Mouse (Mus musculus): Measurements from ENCODE around the gene N4bp2l1. TPM values are rescaled to one million over a fixed set of nuclear protein-coding genes. Genes with fewer than 3 reads are reported as not detected.
"Not testable (repeated sequence)": the region's sequence is repeated elsewhere in the genome, so short reads cannot be mapped to it uniquely, and the experiment has no call there.

Gene N4bp2l1
- 2.8 and 3.5 TPM in 2 replicates for polyA plus RNA-seq (2014; fragmentation: Nextera tagmentation; extraction: Ambion mirVana)

GRCm38 (mm10) chr5:150597088-150597487 lies at the start of gene N4bp2l1:
Gene N4bp2l1, minus strand, starts transcription at chr5:150597188.
- no peak within 1 kb of the TSS for H3K27ac ChIP-seq (ENCODE audit: low read depth, low read length)
- no peak within 1 kb of the TSS for H3K4me2 ChIP-seq
- peaks cover 27% of the 10 kb centered on the region for H3K27me3 ChIP-seq (ENCODE audit: control insufficient read depth, insufficient read depth, low read length)
- H3K4me1 ChIP-seq (ENCODE audit: control insufficient read depth, insufficient read depth, low read length), result peaks cover 5% of the 10 kb centered on the region; the same call in 1 of the 2 replicates
- ATAC-seq (ENCODE audit: low FRiP score) (no peak), DNase-seq (ENCODE audit: low spot score, missing footprints) (no peak)
- no peak within 1 kb of the TSS for H3K4me3 ChIP-seq (ENCODE audit: low read depth, low read length)
- WGBS, result 89% methylated on average over 7 of the region's 7 CpGs
- H3K9me3 ChIP-seq (ENCODE audit: control insufficient read depth, low read length), result no peaks in the 10 kb centered on the region
- no peak within 1 kb of the TSS for H3K9ac ChIP-seq (ENCODE audit: low read length)
- no peaks in the 10 kb centered on the region for H3K36me3 ChIP-seq (ENCODE audit: control insufficient read depth, insufficient read depth, low read length)

- 94% methylated on average over 4 of the region's 4 CpGs for WGBS
- Histone ChIP-seq H3K4me2 (no peak overlapping the region), H3K27me3 (ENCODE audit: control insufficient read depth, insufficient read depth, low read length) (no peaks in the 10 kb centered on the region), H3K9ac (ENCODE audit: low read length) (no peak overlapping the region), H3K27ac (ENCODE audit: low read depth, low read length) (no peak overlapping the region), H3K36me3 (ENCODE audit: control insufficient read depth, insufficient read depth, low read length) (peaks cover 7% of the 10 kb centered on the region), H3K4me3 (ENCODE audit: low read depth, low read length) (no peak overlapping the region), H3K4me1 (ENCODE audit: control insufficient read depth, insufficient read depth, low read length) (no peaks in the 10 kb centered on the region), H3K9me3 (ENCODE audit: control insufficient read depth, low read length) (no peaks in the 10 kb centered on the region)
- ATAC-seq (ENCODE audit: low FRiP score) (no peak), DNase-seq (ENCODE audit: low spot score, missing footprints) (no peak)
These were observed 47.9 kb upstream of the N4bp2l1 start for GRCm38 (mm10) chr5:150644926-150645325.

- H3K36me3 ChIP-seq (ENCODE audit: control insufficient read depth, insufficient read depth, low read length); ATAC-seq (ENCODE audit: low FRiP score); DNase-seq (ENCODE audit: low spot score, missing footprints); H3K4me2 ChIP-seq; H3K9me3 ChIP-seq (ENCODE audit: control insufficient read depth, low read length); H3K9ac ChIP-seq (ENCODE audit: low read length); H3K27ac ChIP-seq (ENCODE audit: low read depth, low read length); H3K27me3 ChIP-seq (ENCODE audit: control insufficient read depth, insufficient read depth, low read length); H3K4me3 ChIP-seq (ENCODE audit: low read depth, low read length); H3K4me1 ChIP-seq (ENCODE audit: control insufficient read depth, insufficient read depth, low read length): not testable (repeated sequence)
- WGBS, result 98% methylated on average over 4 of the region's 4 CpGs
These were observed 46.4 kb upstream of the N4bp2l1 start for GRCm38 (mm10) chr5:150643390-150643789.

- Histone ChIP-seq H3K4me2 (no peak overlapping the region), H3K36me3 (ENCODE audit: control insufficient read depth, insufficient read depth, low read length) (peaks cover 4% of the 10 kb centered on the region), H3K4me1 (ENCODE audit: control insufficient read depth, insufficient read depth, low read length) (no peaks in the 10 kb centered on the region), H3K27ac (ENCODE audit: low read depth, low read length) (no peak overlapping the region), H3K9me3 (ENCODE audit: control insufficient read depth, low read length) (no peaks in the 10 kb centered on the region), H3K27me3 (ENCODE audit: control insufficient read depth, insufficient read depth, low read length) (no peaks in the 10 kb centered on the region), H3K4me3 (ENCODE audit: low read depth, low read length) (no peak overlapping the region), H3K9ac (ENCODE audit: low read length) (no peak overlapping the region)
- no peak for DNase-seq (ENCODE audit: low spot score, missing footprints)
- 93% methylated on average over 3 of the region's 3 CpGs for WGBS
- no peak for ATAC-seq (ENCODE audit: low FRiP score)
These were observed 44.5 kb upstream of the N4bp2l1 start for GRCm38 (mm10) chr5:150641440-150641839.

GRCm38 (mm10) chr5:150629692-150630091 lies 32.7 kb upstream of the N4bp2l1 start:
- Histone ChIP-seq H3K9ac (ENCODE audit: low read length) (no peak overlapping the region), H3K36me3 (ENCODE audit: control insufficient read depth, insufficient read depth, low read length) (no peaks in the 10 kb centered on the region), H3K4me1 (ENCODE audit: control insufficient read depth, insufficient read depth, low read length) (no peaks in the 10 kb centered on the region), H3K4me2 (no peak overlapping the region), H3K9me3 (ENCODE audit: control insufficient read depth, low read length) (no peaks in the 10 kb centered on the region), H3K4me3 (ENCODE audit: low read depth, low read length) (no peak overlapping the region), H3K27me3 (ENCODE audit: control insufficient read depth, insufficient read depth, low read length) (no peaks in the 10 kb centered on the region), H3K27ac (ENCODE audit: low read depth, low read length) (no peak overlapping the region)
- no peak for ATAC-seq (ENCODE audit: low FRiP score)
- 92% methylated on average over 2 of the region's 2 CpGs for WGBS
- peak; percentile 51 for DNase-seq (ENCODE audit: low spot score, missing footprints)

- Histone ChIP-seq H3K9ac (ENCODE audit: low read length) (no peak overlapping the region), H3K4me1 (ENCODE audit: control insufficient read depth, insufficient read depth, low read length) (no peaks in the 10 kb centered on the region), H3K9me3 (ENCODE audit: control insufficient read depth, low read length) (no peaks in the 10 kb centered on the region), H3K27ac (ENCODE audit: low read depth, low read length) (no peak overlapping the region), H3K27me3 (ENCODE audit: control insufficient read depth, insufficient read depth, low read length) (no peaks in the 10 kb centered on the region), H3K4me2 (no peak overlapping the region), H3K36me3 (ENCODE audit: control insufficient read depth, insufficient read depth, low read length) (no peaks in the 10 kb centered on the region), H3K4me3 (ENCODE audit: low read depth, low read length) (no peak overlapping the region)
- WGBS, result 97% methylated on average over 1 of the region's 1 CpGs
- ATAC-seq (ENCODE audit: low FRiP score) (no peak), DNase-seq (ENCODE audit: low spot score, missing footprints) (peak; percentile 57)
These were observed 32.3 kb upstream of the N4bp2l1 start for GRCm38 (mm10) chr5:150629272-150629671.

- Histone ChIP-seq H3K4me2 (no peak overlapping the region), H3K27ac (ENCODE audit: low read depth, low read length) (no peak overlapping the region), H3K36me3 (ENCODE audit: control insufficient read depth, insufficient read depth, low read length) (no peaks in the 10 kb centered on the region), H3K9ac (ENCODE audit: low read length) (no peak overlapping the region), H3K4me3 (ENCODE audit: low read depth, low read length) (no peak overlapping the region), H3K27me3 (ENCODE audit: control insufficient read depth, insufficient read depth, low read length) (no peaks in the 10 kb centered on the region), H3K4me1 (ENCODE audit: control insufficient read depth, insufficient read depth, low read length) (no peaks in the 10 kb centered on the region), H3K9me3 (ENCODE audit: control insufficient read depth, low read length) (no peaks in the 10 kb centered on the region)
- WGBS, result 96% methylated on average over 7 of the region's 7 CpGs
- DNase-seq (ENCODE audit: low spot score, missing footprints) (peak; percentile 41), ATAC-seq (ENCODE audit: low FRiP score) (no peak)
These were observed 28.5 kb upstream of the N4bp2l1 start for GRCm38 (mm10) chr5:150625528-150625927.

- DNase-seq (ENCODE audit: low spot score, missing footprints) (peak; percentile 61), ATAC-seq (ENCODE audit: low FRiP score) (no peak)
- Histone ChIP-seq H3K36me3 (ENCODE audit: control insufficient read depth, insufficient read depth, low read length) (no peaks in the 10 kb centered on the region), H3K27ac (ENCODE audit: low read depth, low read length) (no peak overlapping the region), H3K4me3 (ENCODE audit: low read depth, low read length) (no peak overlapping the region), H3K4me2 (no peak overlapping the region), H3K9me3 (ENCODE audit: control insufficient read depth, low read length) (no peaks in the 10 kb centered on the region), H3K9ac (ENCODE audit: low read length) (no peak overlapping the region), H3K27me3 (ENCODE audit: control insufficient read depth, insufficient read depth, low read length) (no peaks in the 10 kb centered on the region), H3K4me1 (ENCODE audit: control insufficient read depth, insufficient read depth, low read length) (no peaks in the 10 kb centered on the region)
- WGBS, result 69% methylated on average over 1 of the region's 1 CpGs
These were observed 25.8 kb upstream of the N4bp2l1 start for GRCm38 (mm10) chr5:150622792-150623191.

GRCm38 (mm10) chr5:150621592-150621991 lies 24.6 kb upstream of the N4bp2l1 start:
- Histone ChIP-seq H3K27ac (ENCODE audit: low read depth, low read length) (no peak overlapping the region), H3K36me3 (ENCODE audit: control insufficient read depth, insufficient read depth, low read length) (no peaks in the 10 kb centered on the region), H3K9ac (ENCODE audit: low read length) (no peak overlapping the region), H3K4me1 (ENCODE audit: control insufficient read depth, insufficient read depth, low read length) (no peaks in the 10 kb centered on the region), H3K4me2 (no peak overlapping the region), H3K27me3 (ENCODE audit: control insufficient read depth, insufficient read depth, low read length) (no peaks in the 10 kb centered on the region), H3K4me3 (ENCODE audit: low read depth, low read length) (no peak overlapping the region), H3K9me3 (ENCODE audit: control insufficient read depth, low read length) (no peaks in the 10 kb centered on the region)
- no peak for DNase-seq (ENCODE audit: low spot score, missing footprints)
- no peak for ATAC-seq (ENCODE audit: low FRiP score)
- 95% methylated on average over 3 of the region's 3 CpGs for WGBS

Data from midbrain, embryonic 11.5 days (tissue).